Mouse (Mus musculus): ENCODE data around the gene Aanat. TPM values are rescaled to one million over a fixed set of nuclear protein-coding genes. Genes with fewer than 3 reads are reported as not detected.
A peak's percentile ranks its signal among the peaks of the same experiment; 100 is the strongest.

The Aanat gene
- total and polyA plus RNA-seq, 2 experiments, result not detected

- Histone ChIP-seq H3K4me1 (ENCODE audit: control insufficient read depth, insufficient read depth, low read length) (peaks cover 54% of the 10 kb centered on the region), H3K79me2 (ENCODE audit: control insufficient read depth, insufficient read depth, low read length) (peaks cover 30% of the 10 kb centered on the region), H3K27ac (replicated peaks; ENCODE audit: insufficient read depth, low read depth, low read length) (no peak overlapping the region), H3K36me3 (ENCODE audit: control insufficient read depth, insufficient read depth, low read length) (no peaks in the 10 kb centered on the region), H3K27me3 (ENCODE audit: control insufficient read depth, insufficient read depth, low read length) (no peaks in the 10 kb centered on the region), H3K9ac (ENCODE audit: low read depth, low read length) (no peak overlapping the region), H3K4me3 (ENCODE audit: insufficient read depth, low read depth, low read length) (no peak overlapping the region)
- no peak for TF ChIP-seq CTCF (IDR thresholded peaks at IDR 0.05; ENCODE audit: low read depth, low read length)
- no peak for TF ChIP-seq POLR2A (IDR thresholded peaks at IDR 0.05; ENCODE audit: extremely low read depth, insufficient read depth, low read length)
- no peak for DNase-seq (ENCODE audit: extremely low read depth, low read depth, low spot score)
- WGBS, result 81% methylated on average over 7 of the region's 7 CpGs
Measured at GRCm38 (mm10) chr11:116619156-116619555, 32.9 kb downstream of the Aanat start.

GRCm38 (mm10) chr11:116619561-116619960 lies 33.3 kb downstream of the Aanat start:
- 82% methylated on average over 8 of the region's 8 CpGs for whole genome bisulfite sequencing
- no peak for DNase-seq (ENCODE audit: extremely low read depth, low read depth, low spot score)
- no peak overlapping the region for H3K4me3 ChIP-seq (ENCODE audit: insufficient read depth, low read depth, low read length)
- no peak overlapping the region for H3K9ac ChIP-seq (ENCODE audit: low read depth, low read length)
- no peaks in the 10 kb centered on the region for H3K36me3 ChIP-seq (ENCODE audit: control insufficient read depth, insufficient read depth, low read length)
- no peaks in the 10 kb centered on the region for H3K27me3 ChIP-seq (ENCODE audit: control insufficient read depth, insufficient read depth, low read length)
- H3K79me2 ChIP-seq (ENCODE audit: control insufficient read depth, insufficient read depth, low read length), result peaks cover 27% of the 10 kb centered on the region
- peaks cover 54% of the 10 kb centered on the region for H3K4me1 ChIP-seq (ENCODE audit: control insufficient read depth, insufficient read depth, low read length)
- no peak overlapping the region for H3K27ac ChIP-seq (replicated peaks; ENCODE audit: insufficient read depth, low read depth, low read length)
- no peak for TF ChIP-seq CTCF (IDR thresholded peaks at IDR 0.05; ENCODE audit: low read depth, low read length)
- TF ChIP-seq POLR2A (IDR thresholded peaks at IDR 0.05; ENCODE audit: extremely low read depth, insufficient read depth, low read length), result no peak

- DNase-seq (ENCODE audit: extremely low read depth, low read depth, low spot score), result no peak
- Histone ChIP-seq H3K4me1 (ENCODE audit: control insufficient read depth, insufficient read depth, low read length) (peaks cover 51% of the 10 kb centered on the region), H3K4me3 (ENCODE audit: insufficient read depth, low read depth, low read length) (no peak overlapping the region), H3K27me3 (ENCODE audit: control insufficient read depth, insufficient read depth, low read length) (no peaks in the 10 kb centered on the region), H3K79me2 (ENCODE audit: control insufficient read depth, insufficient read depth, low read length) (peaks cover 23% of the 10 kb centered on the region), H3K27ac (replicated peaks; ENCODE audit: insufficient read depth, low read depth, low read length) (no peak overlapping the region), H3K36me3 (ENCODE audit: control insufficient read depth, insufficient read depth, low read length) (no peaks in the 10 kb centered on the region), H3K9ac (ENCODE audit: low read depth, low read length) (no peak overlapping the region)
- WGBS, result 59% methylated on average over 9 of the region's 9 CpGs
- TF ChIP-seq CTCF (IDR thresholded peaks at IDR 0.05; ENCODE audit: low read depth, low read length), result no peak
- TF ChIP-seq POLR2A (IDR thresholded peaks at IDR 0.05; ENCODE audit: extremely low read depth, insufficient read depth, low read length), result no peak
Measured at GRCm38 (mm10) chr11:116620073-116620472, 33.8 kb downstream of the Aanat start.

- no peak for DNase-seq (ENCODE audit: extremely low read depth, low read depth, low spot score)
- no peak overlapping the region for H3K4me3 ChIP-seq (ENCODE audit: insufficient read depth, low read depth, low read length)
- H3K9ac ChIP-seq (ENCODE audit: low read depth, low read length), result no peak overlapping the region
- H3K79me2 ChIP-seq (ENCODE audit: control insufficient read depth, insufficient read depth, low read length), result peaks cover 21% of the 10 kb centered on the region
- TF ChIP-seq POLR2A (IDR thresholded peaks at IDR 0.05; ENCODE audit: extremely low read depth, insufficient read depth, low read length) (no peak), CTCF (IDR thresholded peaks at IDR 0.05; ENCODE audit: low read depth, low read length) (no peak)
- 38% methylated on average over 10 of the region's 10 CpGs for WGBS
- H3K4me1 ChIP-seq (ENCODE audit: control insufficient read depth, insufficient read depth, low read length), result peaks cover 46% of the 10 kb centered on the region
- no peaks in the 10 kb centered on the region for H3K27me3 ChIP-seq (ENCODE audit: control insufficient read depth, insufficient read depth, low read length)
- peak overlapping the region; percentile 12 for H3K27ac ChIP-seq (replicated peaks; ENCODE audit: insufficient read depth, low read depth, low read length)
- no peaks in the 10 kb centered on the region for H3K36me3 ChIP-seq (ENCODE audit: control insufficient read depth, insufficient read depth, low read length)
Measured at GRCm38 (mm10) chr11:116620559-116621253, 34.5 kb downstream of the Aanat start.

- no peak for TF ChIP-seq CTCF (IDR thresholded peaks at IDR 0.05; ENCODE audit: low read depth, low read length)
- TF ChIP-seq POLR2A (IDR thresholded peaks at IDR 0.05; ENCODE audit: extremely low read depth, insufficient read depth, low read length), result no peak
- WGBS, result 3% methylated on average over 6 of the region's 6 CpGs
Measured at GRCm38 (mm10) chr11:116621258-116621704, 35.0 kb downstream of the Aanat start.

More at GRCm38 (mm10) chr11:116621258-116621704, 35.0 kb downstream of the Aanat start:
- peak; percentile 98 for DNase-seq (ENCODE audit: extremely low read depth, low read depth, low spot score)
- H3K4me1 ChIP-seq (ENCODE audit: control insufficient read depth, insufficient read depth, low read length), result peaks cover 43% of the 10 kb centered on the region
- peaks cover 21% of the 10 kb centered on the region for H3K79me2 ChIP-seq (ENCODE audit: control insufficient read depth, insufficient read depth, low read length)
- H3K27me3 ChIP-seq (ENCODE audit: control insufficient read depth, insufficient read depth, low read length), result no peaks in the 10 kb centered on the region
- no peak overlapping the region for H3K4me3 ChIP-seq (ENCODE audit: insufficient read depth, low read depth, low read length)
- H3K9ac ChIP-seq (ENCODE audit: low read depth, low read length), result no peak overlapping the region
- H3K36me3 ChIP-seq (ENCODE audit: control insufficient read depth, insufficient read depth, low read length), result no peaks in the 10 kb centered on the region
- peak overlapping the region; percentile 73 for H3K27ac ChIP-seq (replicated peaks; ENCODE audit: insufficient read depth, low read depth, low read length)
